Mouse (Mus musculus) MEL (cell line): Measurements from ENCODE around the gene Relt. TPM values are rescaled to one million over a fixed set of nuclear protein-coding genes. Genes with fewer than 3 reads are reported as not detected.
A peak's percentile ranks its signal among the peaks of the same experiment; 100 is the strongest.

ENCODE experiments used
- DNase-seq: peaks from one replicate; pipeline ENCODE4 v3.0.0; 2011; ENCODE audit warnings: low read depth, low spot score
- H3K27ac ChIP-seq: 2 replicates; pipeline ENCODE4 v1.5.1; 2012; ENCODE audit warnings: low read depth, mild to moderate bottlenecking, control low read depth, low read length, moderate library complexity; ENCODE audit not compliant: control insufficient read depth
- H3K27me3 ChIP-seq, 2 experiments: fragments of 150-350 bp in 1 of 2; sonication (generic) in 1 of 2; 2 replicates each; pipeline ENCODE4 v1.6.1; 2012; ENCODE audit warnings: low read length in 2 of 2, mild to moderate bottlenecking in 2 of 2, improper control_type of control experiment in 1 of 2, moderate library complexity in 1 of 2; ENCODE audit not compliant: insufficient read depth in 2 of 2, control insufficient read depth in 1 of 2
- H3K36me3 ChIP-seq, 2 experiments: 2 replicates each; pipeline ENCODE4 v1.6.1; 2012 to 2014; ENCODE audit warnings: low read length in 2 of 2, improper control_type of control experiment in 1 of 2, inconsistent platforms in 1 of 2, mild to moderate bottlenecking in 1 of 2; ENCODE audit not compliant: insufficient read depth in 2 of 2, control insufficient read depth in 1 of 2
- H3K4me1 ChIP-seq, 2 experiments: fragments of 150-350 bp in 1 of 2; sonication (generic) in 1 of 2; 2 replicates each; pipeline ENCODE4 v1.6.1; 2012; ENCODE audit warnings: low read length in 2 of 2, improper control_type of control experiment in 1 of 2, mild to moderate bottlenecking in 1 of 2; ENCODE audit not compliant: insufficient read depth in 2 of 2, control insufficient read depth in 1 of 2
- H3K4me3 ChIP-seq, 2 experiments: fragments of 150-350 bp in 1 of 2; sonication (generic) in 1 of 2; 2 replicates each; pipeline ENCODE4 v1.5.1; 2012; ENCODE audit warnings: low read depth in 2 of 2, low read length in 2 of 2, mild to moderate bottlenecking in 2 of 2, moderate library complexity in 2 of 2, control low read depth in 1 of 2, improper control_type of control experiment in 1 of 2; ENCODE audit not compliant: control insufficient read depth in 1 of 2, insufficient read depth in 1 of 2
- H3K79me2 ChIP-seq: 2 replicates; pipeline ENCODE4 v1.6.1; 2012; ENCODE audit warnings: mild to moderate bottlenecking, low read length, moderate library complexity; ENCODE audit not compliant: control insufficient read depth, poor library complexity, insufficient read depth
- H3K9ac ChIP-seq: 2 replicates; pipeline ENCODE4 v1.6.1; 2012; ENCODE audit warnings: low read depth, mild to moderate bottlenecking, control low read depth, low read length, moderate library complexity; ENCODE audit not compliant: control insufficient read depth, poor library complexity, severe bottlenecking
- H3K9me3 ChIP-seq: fragments of 150-350 bp; sonication (generic); replicated peaks from 2 replicates; pipeline ENCODE4 v1.6.1; 2012; ENCODE audit warnings: mild to moderate bottlenecking, low read length, improper control_type of control experiment, moderate library complexity; ENCODE audit not compliant: insufficient read depth
- BHLHE40 ChIP-seq: IDR thresholded peaks from 2 replicates; pipeline ENCODE4 v1.6.1; 2012; ENCODE audit warnings: low read depth, mild to moderate bottlenecking, inconsistent platforms, low read length, improper control_type of control experiment, borderline replicate concordance
- CHD2 ChIP-seq: IDR thresholded peaks from 2 replicates; pipeline ENCODE4 v1.6.1; 2011; ENCODE audit warnings: low read length, improper control_type of control experiment
- ELF1 ChIP-seq: IDR thresholded peaks from 2 replicates; pipeline ENCODE4 v1.6.1; 2014; ENCODE audit warnings: low read depth, mild to moderate bottlenecking, inconsistent platforms, low read length, improper control_type of control experiment, moderate library complexity
- EP300 ChIP-seq, 2 experiments: IDR thresholded peaks; 2 replicates each; pipeline ENCODE4 v1.6.1; 2011; ENCODE audit warnings: improper control_type of control experiment in 2 of 2, low read length in 2 of 2, low read depth in 1 of 2, mild to moderate bottlenecking in 1 of 2
- ETS1 ChIP-seq: IDR thresholded peaks from 2 replicates; pipeline ENCODE4 v1.6.1; 2012; ENCODE audit warnings: low read depth, mild to moderate bottlenecking, inconsistent platforms, low read length, improper control_type of control experiment, moderate library complexity
- GATA1 ChIP-seq: IDR thresholded peaks from 2 replicates; pipeline ENCODE4 v1.6.1; 2011; ENCODE audit warnings: low read depth, low read length, improper control_type of control experiment
- KAT2A ChIP-seq: conservative IDR thresholded peaks from 2 replicates; pipeline ENCODE4 v1.6.1; 2012; ENCODE audit warnings: low read depth, low read length, improper control_type of control experiment, inconsistent platforms
- MAX ChIP-seq: IDR thresholded peaks from 2 replicates; pipeline ENCODE4 v1.6.1; 2011; ENCODE audit warnings: low read length, improper control_type of control experiment
- MAZ ChIP-seq: IDR thresholded peaks from 2 replicates; pipeline ENCODE4 v1.6.1; 2012; ENCODE audit warnings: low read depth, mild to moderate bottlenecking, inconsistent platforms, low read length, improper control_type of control experiment
- MEF2A ChIP-seq: IDR thresholded peaks from 2 replicates; pipeline ENCODE4 v1.6.1; 2014; ENCODE audit warnings: low read depth, mild to moderate bottlenecking, inconsistent platforms, low read length, improper control_type of control experiment; ENCODE audit not compliant: poor library complexity, insufficient replicate concordance, severe bottlenecking; ENCODE audit errors: extremely low read depth
- MYB ChIP-seq: IDR thresholded peaks from 2 replicates; pipeline ENCODE4 v1.6.1; 2011; ENCODE audit warnings: mild to moderate bottlenecking, low read depth, low read length, improper control_type of control experiment
- NELFE ChIP-seq: IDR thresholded peaks from 2 replicates; pipeline ENCODE4 v1.6.1; 2011; ENCODE audit warnings: low read depth, low read length, improper control_type of control experiment
- NRF1 ChIP-seq: IDR thresholded peaks from 2 replicates; pipeline ENCODE4 v1.6.1; 2014; ENCODE audit warnings: low read depth, mild to moderate bottlenecking, inconsistent platforms, low read length, improper control_type of control experiment, moderate library complexity; ENCODE audit not compliant: poor library complexity, insufficient read depth, severe bottlenecking
- POLR2A ChIP-seq, 2 experiments: IDR thresholded peaks; 2 replicates each; pipeline ENCODE4 v1.6.1; 2011 to 2012; ENCODE audit warnings: low read length in 2 of 2, mild to moderate bottlenecking in 2 of 2, control low read depth in 1 of 2, improper control_type of control experiment in 1 of 2, low read depth in 1 of 2, moderate library complexity in 1 of 2; ENCODE audit not compliant: control insufficient read depth in 1 of 2, insufficient read depth in 1 of 2, poor library complexity in 1 of 2
- POLR2AphosphoS2 ChIP-seq: IDR thresholded peaks from 2 replicates; pipeline ENCODE4 v1.6.1; 2011; ENCODE audit warnings: low read length, improper control_type of control experiment
- POLR2AphosphoS5 ChIP-seq: IDR thresholded peaks from 2 replicates; pipeline ENCODE4 v1.6.1; 2012; ENCODE audit warnings: low read depth, borderline replicate concordance, mild to moderate bottlenecking, inconsistent platforms, low read length, moderate library complexity, mixed read lengths
- RCOR1 ChIP-seq: IDR thresholded peaks from 2 replicates; pipeline ENCODE4 v1.6.1; 2012; ENCODE audit warnings: low read depth, mild to moderate bottlenecking, inconsistent platforms, low read length, improper control_type of control experiment
- SIN3A ChIP-seq: IDR thresholded peaks from 2 replicates; pipeline ENCODE4 v1.6.1; 2012; ENCODE audit warnings: low read length, improper control_type of control experiment, inconsistent platforms
- TAL1 ChIP-seq: IDR thresholded peaks from 2 replicates; pipeline ENCODE4 v1.6.1; 2012; ENCODE audit warnings: mild to moderate bottlenecking, inconsistent platforms, low read length, moderate library complexity, mixed read lengths
- TBP ChIP-seq: IDR thresholded peaks from 2 replicates; pipeline ENCODE4 v1.8.0; 2011; ENCODE audit warnings: low read depth, low read length, improper control_type of control experiment
- TCF12 ChIP-seq: IDR thresholded peaks from 2 replicates; pipeline ENCODE4 v1.6.1; 2014; ENCODE audit warnings: low read depth, mild to moderate bottlenecking, inconsistent platforms, low read length, improper control_type of control experiment, moderate library complexity
- UBTF ChIP-seq: IDR thresholded peaks from 2 replicates; pipeline ENCODE4 v1.6.1; 2012; ENCODE audit warnings: low read depth, mild to moderate bottlenecking, inconsistent platforms, low read length, improper control_type of control experiment, moderate library complexity, borderline replicate concordance; ENCODE audit not compliant: insufficient read depth
- USF2 ChIP-seq, 2 experiments: IDR thresholded peaks; 2 replicates each; pipeline ENCODE4 v1.6.1; 2011 to 2012; ENCODE audit warnings: improper control_type of control experiment in 2 of 2, low read length in 2 of 2, borderline replicate concordance in 1 of 2, inconsistent platforms in 1 of 2, low read depth in 1 of 2, mild to moderate bottlenecking in 1 of 2; ENCODE audit not compliant: insufficient read depth in 1 of 2
- ZC3H11A ChIP-seq: IDR thresholded peaks from 2 replicates; pipeline ENCODE4 v1.6.1; 2012; ENCODE audit warnings: low read depth, mild to moderate bottlenecking, inconsistent platforms, low read length, improper control_type of control experiment
- ZNF384 ChIP-seq: IDR thresholded peaks from 2 replicates; pipeline ENCODE4 v1.6.1; 2012; ENCODE audit warnings: low read depth, mild to moderate bottlenecking, inconsistent platforms, low read length, improper control_type of control experiment
- polyA plus RNA-seq, 2 experiments: library from polyadenylated mRNA; stranded (reverse) in 1 of 2; unstranded in 1 of 2; fragments of >175 nt in 1 of 2; fragments of >200 nt in 1 of 2; gene quantifications; 2 replicates each; pipeline versions ENCODE4 v1.2.1 to v1.2.4; 2012; ENCODE audit warnings: low replicate concordance in 2 of 2, low read depth in 1 of 2; ENCODE audit not compliant: insufficient read length in 2 of 2, insufficient read depth in 1 of 2, missing spikeins in 1 of 2
- total RNA-seq: library from RNA; depleted of rRNA; stranded (reverse); fragments of 300-350 nt; gene quantifications from 2 replicates; pipeline ENCODE4 v1.2.3, GENCODE M21; 2012

Gene Relt
- total and polyA plus RNA-seq, 3 experiments, result 29.6 to 37.1 TPM; not detected in 1

DNA sequence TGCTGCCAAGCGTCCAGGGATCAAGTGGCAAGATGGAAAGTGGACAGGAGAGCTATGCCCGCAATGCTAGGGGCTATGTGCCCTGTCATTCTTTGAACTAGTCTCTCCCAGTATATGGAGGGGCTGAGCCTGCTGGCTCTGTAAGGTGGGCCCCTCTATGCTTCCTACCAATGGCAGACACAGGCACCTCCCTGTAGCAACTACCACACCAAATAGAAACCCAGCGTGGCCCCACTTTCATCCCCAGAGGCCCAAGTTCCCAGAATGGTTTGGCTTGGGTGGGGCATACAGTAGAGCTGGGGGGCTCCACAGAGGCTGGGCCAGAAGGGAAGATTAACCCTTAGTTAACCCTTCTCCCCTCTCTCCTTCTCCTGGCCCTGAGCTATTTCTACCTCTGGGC lies 2.8 kb downstream of the Relt start:
- no peak for DNase-seq
- no peak overlapping the region for H3K4me3 ChIP-seq

DNA sequence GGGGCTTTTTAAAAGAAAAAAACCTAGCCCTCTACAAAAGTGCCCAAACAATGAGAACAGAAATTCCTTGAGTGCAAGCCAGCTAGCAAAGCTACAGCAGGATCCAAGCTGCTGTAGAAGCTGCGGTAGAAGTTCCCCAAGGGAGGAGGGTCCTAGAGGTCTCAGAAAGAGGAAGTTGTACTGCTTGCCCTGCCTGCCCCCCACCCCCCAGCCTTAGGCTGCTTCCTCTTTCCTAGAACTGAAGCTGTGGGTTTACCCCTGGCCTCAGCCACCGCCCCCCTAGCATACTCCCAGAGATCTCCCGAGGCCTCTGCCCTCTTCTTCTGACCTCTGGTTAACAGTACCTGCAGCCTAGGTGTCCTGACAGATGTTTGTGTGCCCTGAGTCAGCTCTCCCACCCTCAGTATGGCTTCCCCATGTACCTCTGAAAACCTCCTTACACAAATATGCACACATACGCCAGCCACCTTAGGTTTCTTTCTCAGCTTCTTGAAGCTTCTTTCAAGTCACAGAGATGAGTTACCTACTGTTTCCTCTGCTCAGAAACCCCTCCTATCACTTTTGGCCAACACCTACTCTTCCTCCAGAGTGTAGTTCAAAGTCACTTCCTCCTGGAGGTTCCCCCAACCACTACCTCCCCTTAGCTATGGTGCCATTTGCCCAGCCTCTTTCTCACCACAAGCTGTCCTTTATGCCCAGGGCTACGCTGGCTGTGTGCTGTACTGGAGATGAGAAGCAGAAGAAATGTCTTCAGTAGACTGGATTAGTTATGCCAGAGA lies 7.3 kb downstream of the Relt start:
- no peaks in the 10 kb centered on the region for H3K9me3 ChIP-seq
- peak overlapping the region; percentile 99 for H3K27ac ChIP-seq
- peaks cover 0 to 48% of the 10 kb centered on the region in 2 experiments; a peak in 2 of 4 replicates for H3K36me3 ChIP-seq
- H3K9ac ChIP-seq, result peak overlapping the region; percentile 66
- peaks cover 32% of the 10 kb centered on the region for H3K79me2 ChIP-seq
- H3K27me3 ChIP-seq, result no peaks in the 10 kb centered on the region
- H3K4me3 ChIP-seq, result peak overlapping the region; percentile 37 to 38
- peak; percentile 98 for DNase-seq
- H3K4me1 ChIP-seq, result peaks cover 16 to 59% of the 10 kb centered on the region in 2 experiments
- TF ChIP-seq ZNF384, result 0 out of 2 replicates have a peak, but pooled peaks have one; percentile 39
- TF ChIP-seq NELFE, result peak; percentile 23; the same call in 1 of the 2 replicates
- peak; percentile 46; the same call in 1 of the 2 replicates for TF ChIP-seq BHLHE40
- peak; percentile 86 for TF ChIP-seq TBP
- no peak; the same call in 1 of the 2 replicates for TF ChIP-seq SIN3A
- TF ChIP-seq USF2 (IDR thresholded peaks at IDR 0.05; ENCODE audit: borderline replicate concordance in 1 of 2, insufficient read depth in 1 of 2, low read depth in 1 of 2, low read length in 2 of 2), result no peak
- TF ChIP-seq CHD2, result peak; percentile 34
- TF ChIP-seq TAL1, result peak; percentile 17; the same call in 1 of the 2 replicates
- peak; percentile 3; the same call in 1 of the 2 replicates for TF ChIP-seq GATA1
- peak; percentile 81 for TF ChIP-seq ETS1
- no peak for TF ChIP-seq MAX
- TF ChIP-seq MAZ, result peak; percentile 83; the same call in 1 of the 2 replicates
- peak; percentile 72; the same call in 1 of the 2 replicates for TF ChIP-seq TCF12
- TF ChIP-seq RCOR1, result peak; percentile 85
- peak; percentile 84 to 90 for TF ChIP-seq EP300 (IDR thresholded peaks at IDR 0.05; ENCODE audit: low read depth in 1 of 2, low read length in 2 of 2)
- no peak for TF ChIP-seq MEF2A
- TF ChIP-seq POLR2A (IDR thresholded peaks at IDR 0.05; ENCODE audit: control insufficient read depth in 1 of 2, insufficient read depth in 1 of 2, low read depth in 1 of 2, low read length in 2 of 2, poor library complexity in 1 of 2), result peak in 1 of 2 experiments; percentile 60; a peak in 2 of 4 replicates
- TF ChIP-seq ELF1, result peak; percentile 47; the same call in 1 of the 2 replicates
- no peak for TF ChIP-seq MYB

More for the DNA sequence above, 2.8 kb downstream of the Relt start:
- TF ChIP-seq TAL1 (no peak), UBTF (no peak), KAT2A (no peak), ZNF384 (no peak), ZC3H11A (no peak), POLR2AphosphoS2 (no peak), EP300 (IDR thresholded peaks at IDR 0.05; ENCODE audit: low read depth in 1 of 2, low read length in 2 of 2) (no peak), NELFE (no peak), POLR2AphosphoS5 (no peak), BHLHE40 (no peak), NRF1 (no peak)
- H3K27ac ChIP-seq, result no peak overlapping the region
- H3K9ac ChIP-seq, result no peak overlapping the region
- H3K79me2 ChIP-seq, result peaks cover 41% of the 10 kb centered on the region
- H3K36me3 ChIP-seq, result peaks cover 0 to 40% of the 10 kb centered on the region in 2 experiments; a peak in 2 of 4 replicates
- H3K9me3 ChIP-seq, result no peaks in the 10 kb centered on the region
- peaks cover 9 to 49% of the 10 kb centered on the region in 2 experiments for H3K4me1 ChIP-seq
- H3K27me3 ChIP-seq, result no peaks in the 10 kb centered on the region
